Mouse (Mus musculus) hindbrain, embryonic 11.5 days (tissue): Measurements from ENCODE around the gene Sox6. TPM values are rescaled to one million over a fixed set of nuclear protein-coding genes. Genes with fewer than 3 reads are reported as not detected.

Experiments used
- ATAC-seq: fragments of 200-750 bp; cut with Nextera tagmentation; 2 replicates; pipeline ENCODE4 v1.8.0; 2017; ENCODE audit warnings: mild to moderate bottlenecking, moderate TSS enrichment, moderate library complexity; ENCODE audit not compliant: low FRiP score
- DNase-seq: peaks from one replicate; pipeline ENCODE4 v3.0.0-alpha.2; 2015; ENCODE audit warnings: low spot score
- H3K27ac ChIP-seq: fragments of 300-500 bp; sonication (generic); 2 replicates; pipeline ENCODE4 v1.5.1; 2014; ENCODE audit warnings: mild to moderate bottlenecking, low read depth, low read length
- H3K27me3 ChIP-seq: fragments of 300-500 bp; sonication (generic); 2 replicates; pipeline ENCODE4 v1.6.1; 2014; ENCODE audit warnings: mild to moderate bottlenecking, low read length, moderate library complexity, mixed read lengths; ENCODE audit not compliant: control insufficient read depth, insufficient read depth
- H3K36me3 ChIP-seq: fragments of 300-500 bp; sonication (generic); 2 replicates; pipeline ENCODE4 v1.6.1; 2014; ENCODE audit warnings: mild to moderate bottlenecking, low read length, moderate library complexity, mixed read lengths; ENCODE audit not compliant: control insufficient read depth, insufficient read depth
- H3K4me1 ChIP-seq: fragments of 300-500 bp; sonication (generic); replicated peaks from 2 replicates; pipeline ENCODE4 v1.6.1; 2014; ENCODE audit warnings: low read length, mixed read lengths; ENCODE audit not compliant: control insufficient read depth, insufficient read depth
- H3K4me2 ChIP-seq: fragments of 300-500 bp; sonication (generic); replicated peaks from 2 replicates; pipeline ENCODE4 v1.6.1; 2014; ENCODE audit warnings: mild to moderate bottlenecking, low read depth, low read length
- H3K4me3 ChIP-seq: fragments of 300-500 bp; sonication (generic); 2 replicates; pipeline ENCODE4 v1.5.1; 2014; ENCODE audit warnings: low read depth, low read length
- H3K9ac ChIP-seq: fragments of 300-500 bp; sonication (generic); 2 replicates; pipeline ENCODE4 v1.6.1; 2014; ENCODE audit warnings: low read depth, low read length
- H3K9me3 ChIP-seq: fragments of 300-500 bp; sonication (generic); 2 replicates; pipeline ENCODE4 v1.6.1; 2016; ENCODE audit warnings: low read length; ENCODE audit not compliant: control insufficient read depth
- WGBS: fragments of 180-500 bp; shearing (Covaris S2); extraction: QIAGEN DNeasy Blood & Tissue Kit; methylation state at CpG from one replicate; pipeline ENCODE4 v1.1.7; 2014; 5-methylcytosine and 5-hydroxymethylcytosine counted together
- polyA plus RNA-seq: library from polyadenylated mRNA; unstranded; fragments of >200 nt; fragmentation: Nextera tagmentation; extraction: Ambion mirVana; gene quantifications from 2 replicates; pipeline ENCODE4 v1.2.1, GENCODE M21; 2014

Sox6 gene
- polyA plus RNA-seq, 1 experiment from 2014 or later = 49.4 TPM

GRCm38 (mm10) chr7:115835005-115835404 is 203.6 kb downstream of the Sox6 start:
- H3K4me1 ChIP-seq = no peaks in the 10 kb centered on the region
- H3K27me3 ChIP-seq = no peaks in the 10 kb centered on the region
- H3K36me3 ChIP-seq = no peaks in the 10 kb centered on the region
- 68% methylated on average over 3 of the region's 3 CpGs for whole genome bisulfite sequencing
- H3K27ac ChIP-seq = no peak overlapping the region
- no peak for ATAC-seq
- DNase-seq = no peak
- H3K9ac ChIP-seq = no peak overlapping the region
- H3K4me3 ChIP-seq = no peak overlapping the region
- no peak overlapping the region for H3K4me2 ChIP-seq
- H3K9me3 ChIP-seq = no peaks in the 10 kb centered on the region

GRCm38 (mm10) chr7:115833701-115834100 is 204.9 kb downstream of the Sox6 start:
- no peaks in the 10 kb centered on the region for H3K4me1 ChIP-seq
- H3K9ac ChIP-seq = no peak overlapping the region
- H3K4me2 ChIP-seq = no peak overlapping the region
- no peaks in the 10 kb centered on the region for H3K27me3 ChIP-seq
- H3K4me3 ChIP-seq = no peak overlapping the region
- DNase-seq (no peak), ATAC-seq (no peak)
- 43% methylated on average over 3 of the region's 3 CpGs for WGBS
- H3K36me3 ChIP-seq = no peaks in the 10 kb centered on the region
- no peak overlapping the region for H3K27ac ChIP-seq
- no peaks in the 10 kb centered on the region for H3K9me3 ChIP-seq

- peaks cover under 1% of the 10 kb centered on the region; the same call in 1 of the 2 replicates for H3K4me1 ChIP-seq
Observed at GRCm38 (mm10) chr7:115830938-115831873, 207.4 kb downstream of the Sox6 start.

GRCm38 (mm10) chr7:115830366-115830765 is 208.2 kb downstream of the Sox6 start:
- ATAC-seq (no peak), DNase-seq (no peak)
- no peak overlapping the region for H3K9ac ChIP-seq
- H3K9me3 ChIP-seq = no peaks in the 10 kb centered on the region
- no peak overlapping the region for H3K27ac ChIP-seq
- no peaks in the 10 kb centered on the region for H3K27me3 ChIP-seq
- H3K36me3 ChIP-seq = no peaks in the 10 kb centered on the region
- no peak overlapping the region for H3K4me2 ChIP-seq
- peaks cover 3% of the 10 kb centered on the region; the same call in 1 of the 2 replicates for H3K4me1 ChIP-seq
- 40% methylated on average over 10 of the region's 10 CpGs for WGBS
- H3K4me3 ChIP-seq = no peak overlapping the region

More at GRCm38 (mm10) chr7:115830938-115831873, 207.4 kb downstream of the Sox6 start:
- ATAC-seq (no peak), DNase-seq (no peak)
- H3K27me3 ChIP-seq = no peaks in the 10 kb centered on the region
- no peak overlapping the region for H3K9ac ChIP-seq
- H3K4me2 ChIP-seq = no peak overlapping the region
- no peaks in the 10 kb centered on the region for H3K9me3 ChIP-seq
- no peaks in the 10 kb centered on the region for H3K36me3 ChIP-seq
- H3K27ac ChIP-seq = no peak overlapping the region
- H3K4me3 ChIP-seq = no peak overlapping the region
- WGBS = 88% methylated on average over 11 of the region's 11 CpGs

GRCm38 (mm10) chr7:115829756-115830155 is 208.8 kb downstream of the Sox6 start:
- DNase-seq (peak; percentile 31), ATAC-seq (no peak)
- H3K9ac ChIP-seq = no peak overlapping the region
- H3K4me1 ChIP-seq = peaks cover 3% of the 10 kb centered on the region; the same call in 1 of the 2 replicates
- H3K27ac ChIP-seq = no peak overlapping the region
- no peak overlapping the region for H3K4me2 ChIP-seq
- H3K4me3 ChIP-seq = no peak overlapping the region
- no peaks in the 10 kb centered on the region for H3K36me3 ChIP-seq
- H3K9me3 ChIP-seq = no peaks in the 10 kb centered on the region
- no peaks in the 10 kb centered on the region for H3K27me3 ChIP-seq
- 22% methylated on average over 4 of the region's 4 CpGs for WGBS

- DNase-seq (no peak), ATAC-seq (no peak)
- Histone ChIP-seq H3K9me3 (no peaks in the 10 kb centered on the region), H3K27me3 (no peaks in the 10 kb centered on the region), H3K4me3 (no peak overlapping the region), H3K4me1 (peaks cover 3% of the 10 kb centered on the region; the same call in 1 of the 2 replicates), H3K27ac (no peak overlapping the region), H3K36me3 (no peaks in the 10 kb centered on the region), H3K9ac (no peak overlapping the region), H3K4me2 (no peak overlapping the region)
- WGBS = 81% methylated on average over 4 of the region's 4 CpGs
Observed at GRCm38 (mm10) chr7:115829260-115829659, 209.3 kb downstream of the Sox6 start.

- Histone ChIP-seq H3K9ac (no peak overlapping the region), H3K4me3 (no peak overlapping the region), H3K4me1 (peaks cover 5% of the 10 kb centered on the region; the same call in 1 of the 2 replicates), H3K27ac (peak overlapping the region; percentile 8; the same call in 1 of the 2 replicates), H3K36me3 (no peaks in the 10 kb centered on the region), H3K4me2 (no peak overlapping the region), H3K27me3 (no peaks in the 10 kb centered on the region), H3K9me3 (no peaks in the 10 kb centered on the region)
- no peak for ATAC-seq
- no peak for DNase-seq
- 82% methylated on average over 3 of the region's 3 CpGs for WGBS
Observed at GRCm38 (mm10) chr7:115825295-115825694, 213.3 kb downstream of the Sox6 start.

- DNase-seq = peak; percentile 38
- 45% methylated on average over 8 of the region's 8 CpGs for WGBS
Observed at GRCm38 (mm10) chr7:115824621-115825256, 213.9 kb downstream of the Sox6 start.

More at GRCm38 (mm10) chr7:115824621-115825256, 213.9 kb downstream of the Sox6 start:
- peak overlapping the region; percentile 8 for H3K27ac ChIP-seq
- peak; percentile 43; the same call in 1 of the 2 replicates for ATAC-seq
- no peak overlapping the region for H3K9ac ChIP-seq
- no peaks in the 10 kb centered on the region for H3K27me3 ChIP-seq
- H3K9me3 ChIP-seq = no peaks in the 10 kb centered on the region
- H3K4me2 ChIP-seq = 0 out of 2 replicates have a peak overlapping the region, but pooled peaks have one; percentile 6
- peaks cover 5% of the 10 kb centered on the region; the same call in 1 of the 2 replicates for H3K4me1 ChIP-seq
- H3K4me3 ChIP-seq = no peak overlapping the region
- H3K36me3 ChIP-seq = no peaks in the 10 kb centered on the region
